Mouse (Mus musculus) adrenal gland (tissue): ENCODE measurements around the gene Slc16a4.
"Not testable (repeated sequence)": the region's sequence is repeated elsewhere in the genome, so short reads cannot be mapped to it uniquely, and the experiment has no call there.

Experiments used
- intact Hi-C: fragments of 180-260 bp; cut with DNase I; formaldehyde crosslinking; loops from one replicate; pipeline ENCODE4 v1.15.1; 2025

Gene Slc16a4

DNA sequence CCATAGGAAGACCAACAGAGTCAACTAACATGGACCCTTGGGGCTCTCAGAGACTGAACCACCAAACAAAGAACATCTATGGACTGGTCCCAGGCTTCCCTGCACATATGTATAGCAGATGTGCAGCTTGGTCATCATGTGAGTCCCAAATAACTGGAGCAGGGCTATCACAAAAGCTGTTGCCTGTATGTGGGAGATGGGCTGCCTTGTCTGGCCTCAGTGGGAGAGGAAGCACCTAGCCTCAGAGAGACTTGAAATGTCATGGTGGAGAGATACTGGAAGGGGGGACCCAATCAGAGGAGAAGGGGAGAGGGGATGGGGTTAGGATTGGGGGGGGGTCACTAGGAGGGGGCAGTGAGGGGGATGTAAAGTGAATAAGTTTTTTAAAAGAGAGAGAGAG is 3.7 kb upstream of the Slc16a4 start:
- intact Hi-C loops, result no loop called here

DNA sequence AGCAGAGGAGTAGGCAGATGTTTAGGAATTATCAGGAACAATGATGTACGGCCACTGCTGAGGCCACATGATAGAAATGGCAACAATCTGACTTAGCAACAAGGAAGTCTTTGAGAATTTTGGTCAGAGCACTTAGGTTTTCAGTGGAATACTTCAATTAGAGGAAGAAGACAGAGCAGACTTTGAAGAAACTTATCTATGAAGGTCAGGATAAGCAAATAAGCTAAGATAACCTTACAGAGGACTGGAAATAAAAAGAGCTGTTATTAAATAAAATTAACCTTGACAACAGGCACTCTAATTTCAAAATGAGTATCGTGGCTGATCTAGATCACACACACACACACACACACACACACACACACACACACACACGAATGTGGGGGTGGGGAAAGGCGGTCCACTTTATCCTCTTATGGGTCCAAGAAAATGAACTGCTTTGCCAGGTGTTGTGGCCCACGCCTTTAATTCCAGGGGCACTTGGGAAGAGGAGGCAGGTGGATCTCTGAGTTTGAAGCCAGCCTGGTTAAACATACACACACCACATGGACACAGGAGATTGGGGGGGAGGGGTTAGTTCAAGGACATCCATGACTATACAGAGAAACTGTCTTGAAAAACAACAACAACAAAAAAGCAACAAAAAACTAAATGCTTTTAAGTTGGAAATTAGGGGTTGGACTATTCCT is 4.8 kb downstream of the Slc16a4 start:
- intact Hi-C loops, result no loop called here

DNA sequence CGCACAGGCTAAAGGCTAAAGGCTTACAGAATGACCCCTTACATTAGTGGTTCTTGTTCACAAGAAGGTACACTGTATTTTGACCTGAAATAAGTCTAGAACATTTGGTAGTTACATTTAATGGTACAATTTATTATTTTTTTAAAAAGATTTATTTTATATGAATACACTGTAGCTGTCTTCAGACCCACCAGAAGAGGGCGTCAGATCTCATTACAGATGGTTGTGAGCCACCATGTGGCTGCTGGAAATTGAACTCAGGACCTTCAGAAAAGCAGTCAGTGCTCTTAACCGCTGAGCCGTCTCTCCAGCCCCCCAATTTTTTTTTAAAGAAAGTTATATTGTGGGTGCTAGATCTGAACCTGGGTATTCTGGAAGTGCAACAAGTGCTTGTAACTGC is 5.9 kb downstream of the Slc16a4 start:
- intact Hi-C loops, result not testable (repeated sequence)

DNA sequence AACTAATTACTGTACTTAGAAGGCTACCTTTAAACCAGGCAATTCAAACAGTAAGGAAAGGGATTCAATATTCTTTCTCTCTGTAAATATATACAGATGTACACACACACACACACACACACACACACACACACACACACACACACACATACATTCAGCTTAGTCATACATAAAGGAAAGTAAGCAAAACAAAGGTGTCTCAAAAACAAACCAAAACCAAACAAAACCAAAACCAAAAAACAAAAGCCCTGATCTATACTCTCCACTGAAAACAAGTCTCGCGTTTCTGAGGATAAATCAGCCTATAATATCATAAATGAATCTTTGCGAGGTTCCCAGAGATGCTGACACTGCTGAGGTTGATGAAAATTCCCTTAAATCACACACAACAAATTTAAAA is 26.3 kb downstream of the Slc16a4 start:
- intact Hi-C loops, result no loop called here

DNA sequence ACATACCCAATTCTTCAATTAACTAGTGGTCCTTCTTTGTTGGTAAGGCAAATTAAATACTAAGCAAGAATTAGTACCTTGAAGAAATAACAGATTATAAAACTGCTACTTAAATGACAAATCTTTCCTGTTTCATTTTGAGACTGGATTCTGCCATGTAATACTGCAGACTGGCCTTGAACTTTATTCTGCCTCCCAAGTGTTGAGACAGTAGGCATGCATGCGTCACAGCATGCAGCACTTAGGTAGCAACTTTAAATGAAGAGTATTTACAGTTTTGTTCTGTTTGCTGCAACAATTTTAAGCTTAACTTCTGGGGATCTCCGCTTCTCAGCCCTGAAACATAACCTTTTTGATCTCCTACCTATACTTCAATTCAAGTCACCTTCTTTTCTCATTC is 30.1 kb downstream of the Slc16a4 start:
- intact Hi-C loops, result no loop called here

DNA sequence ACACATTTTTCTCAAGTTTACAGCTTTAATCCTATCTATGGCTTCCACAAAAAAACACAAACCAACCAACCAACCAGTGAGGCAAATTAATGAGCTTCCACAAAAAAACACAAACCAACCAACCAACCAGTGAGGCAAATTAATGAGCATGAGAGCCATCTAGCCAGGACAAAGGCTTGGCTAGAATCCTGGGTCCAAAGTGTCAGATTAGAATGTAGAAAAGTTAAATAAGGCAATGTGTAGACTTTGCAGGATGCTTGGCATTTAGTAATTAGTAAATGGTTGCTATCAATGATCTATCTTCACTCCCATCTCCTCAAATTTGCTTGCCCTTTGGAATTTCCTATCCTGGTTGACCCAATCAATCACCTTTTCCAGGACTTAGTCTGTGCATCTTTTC is 30.7 kb downstream of the Slc16a4 start:
- intact Hi-C loops, result no loop called here

DNA sequence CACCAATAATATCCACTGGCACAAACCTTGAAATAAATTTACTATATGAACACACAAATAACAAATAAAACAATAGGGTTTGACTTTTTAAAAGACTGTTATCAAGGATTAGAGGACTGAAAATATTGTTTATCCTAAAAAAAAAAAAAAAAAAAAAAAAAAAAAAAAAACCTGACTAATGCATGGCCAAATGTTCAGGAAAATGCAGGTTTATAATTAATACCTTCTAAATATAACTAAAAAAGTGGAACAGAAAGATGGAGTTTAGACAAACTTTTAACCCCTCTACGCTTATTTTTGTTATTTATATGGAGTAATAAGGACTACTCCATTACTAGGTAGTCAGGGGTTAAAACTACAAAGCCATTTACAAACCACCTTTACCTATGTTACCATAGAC is 35.4 kb downstream of the Slc16a4 start:
- intact Hi-C loops, result no loop called here

DNA sequence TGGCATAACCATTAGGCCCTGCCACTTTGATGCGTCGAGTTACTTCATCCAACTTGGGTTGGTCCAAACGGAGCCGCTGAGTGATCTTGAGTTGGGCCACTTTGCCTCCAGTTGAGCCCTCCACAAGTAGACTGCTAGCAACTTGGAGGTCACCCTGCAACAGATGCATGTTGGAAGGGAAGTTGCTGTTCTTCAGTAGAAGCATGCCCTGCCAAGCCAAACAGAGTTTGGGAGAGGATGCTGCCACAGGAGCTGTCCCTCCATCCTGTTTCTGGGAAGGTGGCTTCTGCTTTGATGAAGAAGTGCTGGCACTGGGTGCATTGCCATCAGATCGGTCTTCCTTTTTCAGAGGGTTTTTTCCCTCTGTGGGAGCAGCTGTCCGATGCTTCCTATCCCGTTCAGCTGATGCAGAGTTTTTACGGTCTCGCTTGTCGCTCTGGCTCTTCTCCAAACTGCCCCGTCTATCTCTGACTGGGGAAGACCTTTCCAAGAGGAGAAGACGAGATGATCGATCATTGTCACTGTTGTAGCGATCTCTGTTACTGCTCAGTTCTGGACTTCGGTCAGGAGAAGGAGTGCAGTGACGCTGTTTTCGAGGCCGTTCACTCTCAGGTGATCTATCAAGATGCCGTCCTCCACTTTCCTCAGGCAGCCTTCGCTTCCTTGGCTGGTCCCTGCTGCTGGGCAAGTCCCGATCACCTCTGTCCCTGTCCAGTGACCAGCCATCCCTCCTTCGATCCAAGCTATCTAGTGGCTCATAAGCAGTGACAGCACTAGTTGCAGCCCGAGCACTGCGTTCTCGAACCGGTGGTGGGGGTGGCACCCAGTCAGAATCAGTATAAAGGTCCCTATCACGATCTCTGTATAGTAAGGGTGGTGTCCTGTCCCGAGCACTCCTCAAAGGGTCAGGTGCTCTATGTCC is 39.7 kb downstream of the Slc16a4 start:
- intact Hi-C loops, result no loop called here

DNA sequence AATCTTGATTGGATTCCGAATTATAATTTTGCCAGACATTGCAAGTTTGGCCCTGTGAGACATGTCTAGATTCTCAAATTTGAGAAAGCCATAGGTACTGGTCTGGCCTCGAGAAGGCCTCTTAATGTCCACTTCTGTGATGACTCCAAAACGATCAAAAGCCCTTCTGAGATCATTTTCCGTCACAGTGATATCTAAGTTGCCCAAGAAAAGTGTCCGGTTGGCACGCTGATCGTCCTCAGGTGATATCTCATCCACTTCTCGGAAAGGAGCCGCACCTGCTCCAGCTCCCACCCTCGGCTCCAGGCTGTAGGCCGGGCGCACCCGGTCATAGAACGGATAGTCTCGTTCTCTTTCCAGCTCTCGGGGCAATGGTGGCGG is 40.7 kb downstream of the Slc16a4 start:
- intact Hi-C loops, result no loop called here

DNA sequence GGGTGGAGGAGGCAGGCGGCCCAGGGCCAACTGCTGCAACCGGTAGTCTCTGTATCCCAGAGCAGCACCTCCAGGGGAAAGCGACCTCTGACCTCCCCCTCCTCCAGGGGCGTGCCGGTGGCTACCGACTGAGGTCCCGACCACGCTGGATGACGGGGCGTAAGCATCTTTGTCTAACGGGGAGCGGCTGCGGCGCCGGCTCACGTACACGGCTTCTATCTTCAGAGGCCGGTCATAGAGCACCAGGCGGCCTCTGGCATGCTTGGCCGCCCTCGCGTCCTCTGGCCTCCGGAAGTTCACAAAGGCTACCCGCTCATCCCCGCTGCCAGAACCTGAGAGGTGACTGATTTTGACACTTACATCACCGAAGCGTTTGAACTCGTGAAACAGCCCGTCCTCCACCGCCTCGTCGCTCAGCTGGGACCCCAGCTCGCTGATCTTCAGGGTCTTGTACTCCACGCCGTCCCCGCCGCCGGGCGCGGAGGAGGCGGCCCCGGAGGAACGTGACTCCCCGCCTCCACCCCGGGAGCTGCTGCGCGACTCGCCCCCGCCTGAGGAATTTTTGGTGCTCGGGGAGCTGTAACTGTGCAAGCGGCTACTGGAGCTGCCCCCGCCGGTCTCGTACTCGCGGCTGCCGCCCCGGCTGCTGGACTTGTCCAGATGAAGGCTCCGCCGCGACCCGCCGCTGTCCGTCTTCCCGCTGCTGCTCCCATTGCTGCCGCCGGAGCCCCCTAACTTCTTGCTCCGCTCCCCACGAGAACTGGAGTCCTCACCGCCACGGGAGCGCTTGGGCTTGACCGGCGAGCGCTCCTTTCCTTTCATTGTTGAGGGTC is 41.3 kb downstream of the Slc16a4 start:
- intact Hi-C loops, result no loop called here

DNA sequence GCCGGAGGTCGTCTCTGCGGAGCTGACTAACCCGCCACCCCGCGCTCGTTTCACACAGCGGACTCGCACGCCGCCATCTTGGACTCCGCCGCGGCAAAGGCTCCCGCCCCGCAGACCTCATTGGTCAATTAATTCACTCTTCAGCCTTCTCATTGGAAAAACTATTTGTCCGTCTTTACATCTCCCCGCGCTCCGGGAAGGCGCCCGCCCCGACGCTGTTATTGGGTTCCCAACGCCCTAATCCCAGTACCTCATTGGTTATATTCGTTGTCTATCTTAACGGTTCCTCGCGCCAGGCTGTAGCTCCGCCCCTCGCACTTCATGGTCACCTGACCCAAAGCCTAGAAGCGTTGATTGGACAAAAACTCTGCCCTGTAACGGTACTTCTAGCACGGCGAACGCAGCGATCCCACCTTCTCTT is 41.9 kb downstream of the Slc16a4 start:
- intact Hi-C loops, result no loop called here

DNA sequence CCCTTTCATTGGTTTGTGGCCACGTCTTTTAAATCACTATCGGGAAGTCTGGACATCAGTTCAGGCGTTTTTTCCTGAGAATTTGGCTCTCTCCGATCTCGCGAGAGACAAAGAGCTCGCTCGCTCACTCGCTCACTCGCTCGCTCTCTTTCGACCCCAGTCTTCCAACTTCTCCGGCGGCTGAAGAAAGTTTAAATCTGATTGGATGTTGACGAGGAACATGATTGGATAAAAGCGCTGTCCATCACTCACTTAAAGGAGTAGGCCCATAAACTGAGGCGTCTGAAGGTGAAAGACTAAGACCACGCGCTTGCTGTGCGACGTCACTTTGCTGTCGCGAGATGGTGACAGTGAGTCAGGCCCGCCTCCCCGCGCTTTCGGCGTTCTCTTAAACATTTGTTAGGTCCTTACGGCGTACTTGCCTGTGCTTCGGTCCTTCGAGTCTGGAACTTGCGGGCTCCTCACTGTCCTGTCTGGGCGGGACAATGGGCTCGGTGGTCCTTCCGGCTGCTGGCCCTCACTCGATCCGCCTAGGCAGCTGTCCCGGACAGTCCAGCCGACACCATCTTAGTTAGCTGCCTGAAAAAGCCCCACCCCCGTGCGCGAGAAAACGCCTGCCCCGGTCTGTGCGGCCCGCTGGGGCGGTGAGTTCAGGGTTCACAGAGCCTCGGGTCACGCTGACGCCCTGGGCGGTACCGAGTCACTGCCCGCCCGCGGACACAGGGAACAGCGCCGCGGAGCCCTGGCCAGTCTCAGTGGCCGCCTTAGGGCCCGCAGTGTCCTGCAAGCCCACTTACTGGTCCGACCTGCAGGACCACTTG is 42.6 kb downstream of the Slc16a4 start, which contains the start of gene Rbm15:
Gene Rbm15, minus strand, starts transcription at position 293 of the 821 bp plus-strand sequence.
- intact Hi-C loops, result no loop called here

DNA sequence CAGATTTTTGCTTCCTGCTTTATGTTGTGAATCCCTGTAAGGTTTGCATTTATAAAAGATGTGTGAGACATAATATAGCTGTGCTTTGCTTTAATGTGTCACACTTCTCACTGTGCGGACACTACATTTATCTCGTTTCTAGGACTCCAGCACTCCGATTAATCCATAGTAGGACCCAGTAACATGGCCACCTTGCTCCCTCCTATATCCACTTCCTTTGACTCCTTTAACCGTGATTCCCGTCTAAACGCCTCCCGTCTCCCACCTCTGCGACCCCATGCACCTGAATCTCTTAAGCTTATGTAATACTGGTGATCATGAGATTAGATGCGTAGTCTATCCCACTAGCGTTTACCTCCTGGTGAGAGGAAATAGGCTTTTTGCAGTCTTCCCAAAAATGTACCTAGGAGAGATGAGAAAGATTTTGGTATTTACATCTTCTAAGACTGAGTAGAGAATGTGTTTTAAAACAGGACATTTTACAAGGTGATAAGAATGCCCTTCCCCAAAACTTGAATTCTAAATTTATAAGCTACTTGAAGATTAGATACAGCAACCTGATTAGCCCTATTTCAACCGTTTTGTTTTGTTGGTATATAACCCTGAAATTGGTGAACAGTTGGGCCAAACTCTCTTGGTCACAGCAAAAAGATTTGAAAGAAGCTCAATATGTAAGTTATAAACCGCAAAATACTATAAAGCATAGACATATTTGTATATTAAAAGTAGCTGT is 43.3 kb downstream of the Slc16a4 start:
- intact Hi-C loops, result no loop called here

DNA sequence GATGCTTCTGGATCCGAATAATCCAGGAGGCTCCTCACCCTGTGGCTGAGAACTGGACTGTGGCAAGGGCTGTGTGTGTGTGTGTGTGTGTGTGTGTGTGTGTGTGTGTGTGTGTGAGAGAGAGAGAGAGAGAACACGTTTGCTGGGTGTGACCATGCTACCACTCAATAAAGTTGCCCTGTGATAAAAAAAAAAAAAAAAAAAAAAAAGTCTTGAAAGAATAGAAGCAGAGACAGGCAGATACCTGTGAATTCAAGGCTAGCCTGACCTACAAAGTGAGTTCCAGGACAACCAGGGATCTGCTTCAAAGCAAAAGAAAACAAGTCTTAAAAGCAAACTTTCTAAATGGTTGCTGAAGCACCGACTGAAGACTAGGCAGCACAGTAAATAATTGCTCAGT is 52.9 kb downstream of the Slc16a4 start:
- intact Hi-C loops, result no loop called here

DNA sequence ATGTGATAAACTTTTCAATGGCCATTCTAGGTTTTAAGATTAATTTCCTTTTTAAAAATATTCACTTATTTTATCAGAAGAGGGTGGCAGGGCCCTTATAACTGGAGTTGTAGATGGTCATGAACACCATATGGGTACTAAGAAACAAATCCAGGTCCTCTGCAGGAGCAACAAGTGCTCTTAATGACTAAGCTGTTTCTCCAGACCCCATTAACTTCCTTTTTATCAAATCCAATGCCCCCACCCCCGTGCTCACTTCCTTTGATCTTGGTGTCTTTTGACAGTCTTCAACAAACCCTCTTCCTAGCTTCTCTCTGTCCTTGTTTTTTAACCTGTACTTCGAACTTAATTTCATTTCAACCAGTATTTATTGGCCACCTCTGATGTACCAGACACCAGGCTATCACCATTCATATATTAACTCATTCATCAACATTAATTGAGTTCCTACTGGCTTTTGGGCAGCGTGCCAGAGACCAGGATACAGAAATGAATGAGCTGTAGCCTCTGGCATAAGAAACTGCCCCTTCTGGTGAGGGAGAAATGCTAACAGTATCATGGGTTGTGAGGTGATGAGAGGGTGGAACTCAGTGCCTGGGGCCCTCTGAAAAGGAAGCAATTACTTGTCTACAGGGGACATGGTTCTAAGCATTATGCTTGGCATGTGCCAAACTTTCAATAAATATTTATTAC is 54.1 kb downstream of the Slc16a4 start:
- intact Hi-C loops, result no loop called here

DNA sequence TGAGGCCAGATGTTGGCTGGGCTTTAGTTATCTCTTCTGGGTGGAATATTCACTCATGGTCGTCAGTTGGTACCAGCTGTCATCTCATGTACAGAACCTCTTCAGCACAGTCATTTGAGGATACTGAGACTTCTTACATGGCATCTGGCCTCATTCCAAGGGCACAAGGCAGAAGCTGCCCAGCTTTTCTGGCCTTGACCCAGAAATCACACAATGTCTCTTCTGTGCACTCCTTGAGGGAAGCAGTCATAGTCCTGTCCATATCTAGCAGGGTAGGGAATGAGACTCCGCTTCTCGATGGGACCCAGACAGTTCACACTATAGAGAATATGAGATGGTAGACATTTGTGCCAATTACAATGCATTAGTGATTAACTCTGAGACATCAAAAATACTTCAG is 58.0 kb downstream of the Slc16a4 start:
- intact Hi-C loops, result no loop called here

DNA sequence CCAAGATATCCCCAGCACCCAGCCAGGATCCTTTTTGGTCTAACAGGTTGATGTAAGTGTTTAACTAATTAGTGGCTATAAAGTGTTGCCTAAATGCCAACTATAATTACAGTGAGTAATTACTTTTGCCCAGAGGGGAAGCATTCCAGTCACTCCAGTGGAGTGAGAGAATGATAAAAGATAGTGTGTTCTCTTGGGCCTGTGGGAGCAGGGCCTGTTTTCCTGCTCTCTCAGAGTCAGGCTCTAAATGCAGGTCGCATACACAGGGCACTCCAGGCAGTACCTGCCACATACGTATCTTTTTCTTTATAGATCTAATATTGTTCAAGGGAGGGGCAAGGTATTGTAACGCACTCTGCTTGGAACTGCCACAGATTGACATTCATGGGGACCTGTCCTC is 60.7 kb downstream of the Slc16a4 start:
- intact Hi-C loops, result loop anchor here (10.0 kb wide), 1 partner anchor 117 kb away; the partner anchor contains the start of genes A630076J17Rik and Prok1

DNA sequence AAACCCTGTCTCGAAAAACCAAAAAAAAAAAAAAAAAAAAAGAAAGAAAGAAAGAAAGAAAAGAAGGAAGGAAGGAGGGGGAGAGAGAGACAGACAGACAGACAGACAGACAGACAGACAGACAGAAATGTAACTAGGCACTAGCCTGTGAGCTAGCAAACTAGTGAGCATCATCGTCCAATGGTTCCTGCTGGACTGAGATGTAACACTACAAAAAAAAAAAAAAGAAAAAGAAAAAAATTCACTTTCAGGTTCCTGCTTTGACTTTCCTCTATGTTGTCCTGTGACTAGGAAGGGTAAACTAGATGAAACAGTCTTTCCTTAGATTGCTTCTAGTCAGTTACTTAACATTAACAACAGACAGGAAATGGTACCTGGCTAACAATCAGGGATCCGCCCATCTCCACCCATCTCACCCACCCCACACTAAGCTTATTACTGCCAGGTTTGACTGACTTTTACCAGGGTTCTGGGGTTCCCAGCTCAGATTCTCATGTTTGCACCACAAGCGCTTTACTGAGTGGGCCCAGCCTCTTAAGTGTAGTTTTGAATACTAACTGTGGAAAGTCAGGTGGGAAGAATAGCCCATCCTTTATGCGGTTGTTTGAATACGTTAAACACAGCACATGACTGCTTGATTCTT is 64.7 kb downstream of the Slc16a4 start:
- intact Hi-C loops, result loop anchor here (10.0 kb wide), 1 partner anchor 121 kb away; the partner anchor contains the start of genes A630076J17Rik and Prok1

DNA sequence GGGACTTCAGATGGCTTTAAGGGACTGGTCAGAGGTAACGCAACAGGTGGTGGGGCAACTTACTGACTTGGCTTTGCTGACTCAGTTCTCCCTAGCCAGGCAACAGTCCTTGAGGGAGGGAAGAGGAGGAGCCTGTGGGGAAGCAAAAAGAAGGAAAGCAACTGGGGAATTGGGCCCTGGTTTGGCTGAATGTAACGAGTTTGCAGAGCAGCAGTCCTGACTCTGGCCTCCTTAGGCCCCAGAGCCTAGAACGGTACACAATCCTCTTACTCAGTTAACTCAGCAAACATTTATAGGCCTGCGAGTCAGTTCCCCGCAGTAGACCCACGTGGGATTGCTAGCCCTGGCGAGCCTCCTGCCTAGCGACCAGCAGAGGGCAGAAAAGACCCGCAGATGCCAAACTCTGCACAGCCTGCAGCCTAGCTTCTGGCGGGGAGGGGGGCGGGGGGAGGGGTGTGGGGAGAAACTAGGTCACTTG is 66.0 kb downstream of the Slc16a4 start:
- intact Hi-C loops, result loop anchor here (10.0 kb wide), 1 partner anchor 122 kb away; the partner anchor contains the start of genes A630076J17Rik and Prok1
